Mouse (Mus musculus) lung, postnatal 0 days (tissue): ENCODE measurements at regions not wholly inside any gene's neighbourhood (a gene's known extent, or its start where the extent isn't known, plus 50 kb on each side); places are given as distances from the start of the nearest gene placed in this dataset.

Source experiments
- CTCF ChIP-seq: IDR thresholded peaks from 2 replicates; pipeline ENCODE4 v1.5.1; 2016; ENCODE audit warnings: antibody characterized with exemption, mild to moderate bottlenecking
- EP300 ChIP-seq: IDR thresholded peaks from 2 replicates; pipeline ENCODE4 v1.6.1; 2016; ENCODE audit warnings: antibody characterized with exemption, mild to moderate bottlenecking, control low read depth

DNA sequence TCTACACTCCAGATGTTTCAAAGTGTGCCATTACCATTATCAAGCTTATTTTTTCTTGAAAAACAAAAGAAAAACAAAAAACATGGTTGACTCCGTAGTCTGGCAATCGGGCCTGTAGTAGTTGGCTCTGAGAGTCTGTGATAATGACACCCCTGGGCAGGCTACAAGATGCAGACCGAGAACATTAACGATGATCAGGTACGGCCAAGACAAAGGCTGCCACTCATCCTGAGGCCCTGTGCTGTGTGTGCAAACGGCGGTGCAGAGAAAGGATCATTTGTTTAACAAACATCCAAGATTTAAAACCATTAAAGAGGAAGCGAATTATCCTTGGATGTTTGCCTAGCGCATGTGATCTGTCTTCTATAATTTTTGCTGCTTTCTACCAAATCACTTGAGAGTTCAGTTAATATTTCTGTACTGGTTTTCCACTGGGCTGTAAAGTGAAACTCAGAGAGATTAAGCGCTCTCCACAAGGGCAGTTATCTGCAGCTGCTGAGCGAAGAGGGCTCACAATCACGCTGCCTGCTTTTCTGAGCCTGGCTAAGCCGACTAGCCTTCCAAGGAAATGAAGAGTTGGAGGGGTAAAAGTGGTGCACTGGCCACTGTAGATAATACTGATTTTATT lies 257.0 kb downstream of the Adgrl2 start:
- no peak for TF ChIP-seq EP300
- TF ChIP-seq CTCF = no peak
